Mouse (Mus musculus): Measurements from ENCODE around the gene Cfap299. TPM values are rescaled to one million over a fixed set of nuclear protein-coding genes. Genes with fewer than 3 reads are reported as not detected.

Gene Cfap299
- total RNA-seq, 2 experiments from 2014 or later: not detected

- no peak for DNase-seq
- intact Hi-C loops (cut with DNase I; ENCODE audit: low total_unique reads): no loop called here
Measured at GRCm38 (mm10) chr5:98787735-98788134, 458.6 kb downstream of the Cfap299 start.

GRCm38 (mm10) chr5:98788568-98788967 is 459.5 kb downstream of the Cfap299 start:
- DNase-seq: no peak
- intact Hi-C loops (cut with DNase I; ENCODE audit: low total_unique reads): no loop called here

- no peak for DNase-seq
- intact Hi-C loops (cut with DNase I; ENCODE audit: low total_unique reads): no loop called here
Measured at GRCm38 (mm10) chr5:98790894-98791607, 461.9 kb downstream of the Cfap299 start.

GRCm38 (mm10) chr5:98801495-98801894 is 472.4 kb downstream of the Cfap299 start:
- DNase-seq: no peak
- intact Hi-C loops (cut with DNase I; ENCODE audit: low total_unique reads): no loop called here

GRCm38 (mm10) chr5:98804761-98805160 is 475.7 kb downstream of the Cfap299 start:
- no peak for DNase-seq
- intact Hi-C loops (cut with DNase I; ENCODE audit: low total_unique reads): no loop called here

- no peak for DNase-seq
- intact Hi-C loops (cut with DNase I; ENCODE audit: low total_unique reads): no loop called here
Measured at GRCm38 (mm10) chr5:98806492-98806891, 477.4 kb downstream of the Cfap299 start.

- intact Hi-C loops (cut with DNase I; ENCODE audit: low total_unique reads): no loop called here
- DNase-seq: peak; percentile 4
Measured at GRCm38 (mm10) chr5:98807022-98807421, 477.9 kb downstream of the Cfap299 start.

- no peak for DNase-seq
- intact Hi-C loops (cut with DNase I; ENCODE audit: low total_unique reads): no loop called here
Measured at GRCm38 (mm10) chr5:98807953-98808352, 478.8 kb downstream of the Cfap299 start.

- no peak for DNase-seq
- intact Hi-C loops (cut with DNase I; ENCODE audit: low total_unique reads): no loop called here
Measured at GRCm38 (mm10) chr5:98812380-98812779, 483.3 kb downstream of the Cfap299 start.

- DNase-seq: no peak
- intact Hi-C loops (cut with DNase I; ENCODE audit: low total_unique reads): no loop called here
Measured at GRCm38 (mm10) chr5:98815269-98815668, 486.2 kb downstream of the Cfap299 start.

GRCm38 (mm10) chr5:98833760-98834159 is 504.7 kb downstream of the Cfap299 start:
- intact Hi-C loops (cut with DNase I; ENCODE audit: low total_unique reads): no loop called here
- DNase-seq: no peak

- no peak for DNase-seq
- intact Hi-C loops (cut with DNase I; ENCODE audit: low total_unique reads): no loop called here
Measured at GRCm38 (mm10) chr5:98834300-98834699, 505.2 kb downstream of the Cfap299 start.

- intact Hi-C loops (cut with DNase I; ENCODE audit: low total_unique reads): no loop called here
- DNase-seq: no peak
Measured at GRCm38 (mm10) chr5:98842600-98843310, 513.7 kb downstream of the Cfap299 start.

GRCm38 (mm10) chr5:98844664-98845063 is 515.6 kb downstream of the Cfap299 start:
- intact Hi-C loops (cut with DNase I; ENCODE audit: low total_unique reads): no loop called here
- no peak for DNase-seq

Small RNAs within 50 kb of the gene (microRNA-seq; reads per million reads assigned to microRNA genes)
- gene Mir703: 0 reads per million in 2 experiments

Other genes with a start within 250 kb of the Cfap299 start
- 1 to 10 TPM in 1 of 2 experiments, under 1 TPM in 1; 0.80 to 1.1 TPM for gene Prdm8, start 162.1 kb upstream of the Cfap299 start, total RNA-seq (2021)
- under 1 TPM; 0.37 to 0.71 TPM for gene Fgf5, start 75.1 kb upstream of the Cfap299 start, total RNA-seq (2021)
- gene Gm11111, start 223.4 kb downstream of the Cfap299 start, total RNA-seq (2021): not detected

Measured in gastrocnemius, postnatal 14 days (tissue).